Mouse (Mus musculus) naive thymus-derived CD4-positive, alpha-beta T cell, adult 2 months (primary cell): ENCODE measurements at regions not wholly inside any gene's neighbourhood (a gene's known extent, or its start where the extent isn't known, plus 50 kb on each side); places are given as distances from the start of the nearest gene placed in this dataset.
A peak's percentile ranks its signal among the peaks of the same experiment; 100 is the strongest.

Source experiments
- DNase-seq: peaks from one replicate; pipeline ENCODE4 v3.0.0-alpha.2; 2011; ENCODE audit warnings: low read depth

DNA sequence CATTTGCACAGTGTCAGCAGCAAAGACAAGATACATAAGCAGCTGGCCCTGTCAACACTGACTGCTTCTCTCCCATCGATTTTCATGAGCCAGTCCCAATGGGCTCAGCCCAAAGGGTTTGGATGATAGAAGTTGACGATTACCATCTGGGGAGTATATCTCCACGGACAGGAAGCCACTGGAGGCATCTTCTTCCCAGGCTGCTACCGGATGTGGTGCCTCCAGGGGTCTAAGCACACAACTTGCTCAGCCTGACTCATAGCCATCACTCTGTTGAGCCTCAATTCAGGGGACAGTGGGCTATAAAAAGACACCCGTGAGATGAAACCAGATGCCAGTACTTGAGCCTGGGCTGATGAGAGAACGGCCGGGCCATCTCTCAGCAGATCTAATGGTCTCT is 71.1 kb upstream of the Hif1a start:
- DNase-seq = no peak

DNA sequence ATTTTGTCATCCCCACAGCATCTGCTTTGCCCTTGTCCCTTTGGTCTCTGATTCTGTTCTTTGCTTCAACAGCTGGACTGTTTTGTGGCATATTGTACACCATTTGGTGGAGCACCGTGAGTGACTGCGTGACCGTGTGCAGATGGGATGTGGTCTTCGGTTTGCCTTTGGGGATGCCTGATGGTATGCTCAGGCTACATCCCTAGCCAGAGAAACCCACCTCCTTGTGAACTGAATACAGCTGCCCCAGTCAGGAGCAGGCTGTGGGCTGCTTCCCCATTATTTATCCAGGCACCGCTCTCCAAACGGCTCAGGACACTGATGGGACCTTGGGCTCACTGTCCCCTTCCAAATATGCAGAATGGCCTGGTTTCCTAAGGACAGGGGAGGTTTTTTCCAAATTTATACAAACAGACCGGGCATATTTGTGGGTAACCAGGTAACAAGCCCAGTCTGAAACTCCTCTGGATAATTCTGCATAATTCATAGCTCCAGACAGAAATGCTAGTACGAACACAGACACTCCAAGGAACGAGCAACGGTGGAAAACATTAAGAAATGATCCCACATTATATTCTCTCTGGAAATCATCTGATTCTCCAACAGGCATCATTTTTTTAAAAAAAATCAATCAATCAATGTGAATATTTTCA is 70.5 kb upstream of the Hif1a start:
- DNase-seq = no peak

DNA sequence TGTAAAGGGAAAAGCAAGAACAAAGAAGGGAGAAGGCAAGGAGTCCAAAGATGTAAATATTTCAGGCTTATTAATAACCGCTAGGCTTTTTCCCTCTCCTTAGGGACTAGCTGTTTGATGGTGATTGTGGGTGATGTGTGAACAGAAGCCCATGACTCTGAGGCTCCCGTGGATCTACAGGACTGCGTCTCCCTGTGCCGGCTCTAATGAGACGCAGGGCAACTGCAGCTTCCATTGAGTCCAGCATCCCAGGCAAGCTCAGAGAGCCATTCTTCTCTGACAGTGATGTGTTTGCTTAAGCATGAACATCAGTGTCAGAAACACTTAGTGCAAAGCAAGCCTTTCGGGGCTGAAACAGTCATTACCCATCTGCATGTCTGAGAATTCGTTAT is 70.0 kb upstream of the Hif1a start:
- DNase-seq = no peak

DNA sequence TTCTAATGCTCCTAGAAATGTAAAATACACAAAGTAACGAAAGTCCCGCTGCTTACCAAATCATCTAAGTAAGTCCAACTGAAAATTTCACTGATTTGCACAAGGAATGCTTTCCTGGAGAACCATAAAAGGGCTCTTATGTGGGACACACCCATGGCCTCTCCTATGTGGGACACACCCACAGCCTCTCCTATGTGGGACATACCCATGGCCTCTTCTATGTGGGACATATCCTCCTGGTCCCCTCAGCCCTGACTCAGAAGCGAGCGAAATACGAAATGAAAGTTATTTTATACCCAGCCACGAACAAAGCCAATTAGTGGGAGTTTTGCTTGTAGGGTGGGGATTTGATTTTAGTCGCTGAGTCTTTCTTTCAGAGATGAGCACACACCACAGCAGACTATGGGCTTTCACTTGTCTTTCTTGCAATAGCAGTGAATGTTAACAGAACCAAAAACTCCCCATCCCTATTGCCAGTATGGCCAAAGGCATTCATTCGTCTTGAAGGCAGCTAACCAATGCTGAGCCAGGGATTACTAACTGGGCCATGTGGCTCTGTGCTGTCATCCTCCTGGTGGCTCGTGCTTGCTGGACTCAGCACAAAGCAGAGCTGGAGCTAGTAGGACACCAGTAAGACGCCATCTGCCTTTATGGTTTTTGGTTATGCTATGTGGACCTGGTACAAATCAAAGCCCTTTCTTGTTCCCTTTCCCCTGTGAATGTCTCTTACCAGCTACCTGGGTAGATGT is 69.4 kb upstream of the Hif1a start:
- no peak for DNase-seq

DNA sequence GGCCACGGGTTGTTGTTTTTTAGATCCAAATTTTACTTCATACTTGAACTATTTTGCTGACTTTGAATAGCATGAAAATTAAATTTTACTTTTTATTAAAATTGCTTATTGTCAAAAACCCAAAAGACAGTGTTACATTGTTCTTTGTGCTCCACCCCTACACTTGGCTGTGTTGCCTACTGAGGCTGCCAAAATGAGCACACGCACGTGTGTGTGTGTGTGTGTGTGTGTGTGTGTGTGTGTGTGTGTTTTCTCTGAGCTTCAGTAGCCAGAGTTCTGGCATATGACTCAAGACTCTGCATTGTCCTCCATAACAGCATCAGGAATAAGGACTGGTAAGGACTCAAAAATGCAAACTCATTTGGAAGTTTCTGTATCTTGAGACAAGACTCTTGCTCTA is 68.4 kb upstream of the Hif1a start:
- DNase-seq = no peak

DNA sequence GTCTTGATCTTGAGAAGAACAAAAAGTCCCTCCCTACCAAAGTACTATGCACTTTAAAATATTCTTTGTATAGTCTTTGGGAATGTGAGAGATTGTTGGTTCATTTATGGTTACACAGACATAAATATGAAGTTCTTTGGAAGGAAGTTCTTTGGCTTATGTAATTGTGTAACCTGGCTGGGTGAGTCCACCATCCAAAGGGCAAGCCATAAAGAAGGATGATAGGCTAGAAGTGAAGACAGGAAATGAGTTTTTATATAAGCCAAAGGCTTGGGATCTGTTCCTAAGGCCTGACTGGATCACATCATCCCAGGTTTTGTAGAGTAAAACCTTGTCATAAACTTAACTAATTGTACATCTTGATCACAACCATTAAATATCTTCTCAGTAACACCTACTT is 65.0 kb upstream of the Hif1a start:
- DNase-seq = no peak

DNA sequence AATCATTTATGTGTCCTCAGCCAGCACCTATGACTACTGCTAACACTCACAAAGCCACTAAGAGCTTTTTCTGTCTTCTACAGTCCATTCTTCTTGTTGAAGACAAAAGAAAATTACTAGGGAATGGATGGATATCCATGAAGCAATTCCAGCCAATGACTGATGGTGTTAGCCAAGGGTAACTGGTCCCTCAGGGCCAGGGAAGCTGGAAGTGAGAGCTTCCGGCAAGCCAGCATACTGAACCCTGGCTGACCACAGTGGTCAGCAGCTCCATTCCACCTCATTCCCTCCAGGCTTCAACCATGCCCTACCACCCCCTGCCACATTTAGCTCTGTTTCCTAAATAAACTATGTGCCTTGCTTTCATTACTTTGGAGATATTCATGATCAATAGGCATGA is 64.1 kb upstream of the Hif1a start:
- DNase-seq = no peak

DNA sequence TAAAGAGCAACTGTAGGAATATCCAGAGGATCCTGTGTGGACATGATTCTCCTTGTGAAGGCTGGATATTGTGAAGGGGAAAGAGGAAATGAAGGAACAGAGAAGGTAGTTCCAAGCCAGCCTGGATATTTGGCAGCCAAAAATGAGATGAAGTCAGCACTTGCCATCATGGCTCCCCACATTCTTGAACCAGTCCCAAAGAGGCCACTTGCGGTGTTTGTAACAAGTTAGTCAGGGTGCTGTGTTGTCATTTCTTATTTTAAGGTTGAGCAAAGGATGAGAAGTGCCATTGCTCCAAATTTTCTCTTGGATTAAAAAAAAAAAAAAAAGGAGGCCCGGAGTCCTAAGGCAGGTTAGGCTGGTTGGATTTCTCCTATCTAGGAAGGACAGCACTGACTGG is 63.3 kb upstream of the Hif1a start:
- no peak for DNase-seq

DNA sequence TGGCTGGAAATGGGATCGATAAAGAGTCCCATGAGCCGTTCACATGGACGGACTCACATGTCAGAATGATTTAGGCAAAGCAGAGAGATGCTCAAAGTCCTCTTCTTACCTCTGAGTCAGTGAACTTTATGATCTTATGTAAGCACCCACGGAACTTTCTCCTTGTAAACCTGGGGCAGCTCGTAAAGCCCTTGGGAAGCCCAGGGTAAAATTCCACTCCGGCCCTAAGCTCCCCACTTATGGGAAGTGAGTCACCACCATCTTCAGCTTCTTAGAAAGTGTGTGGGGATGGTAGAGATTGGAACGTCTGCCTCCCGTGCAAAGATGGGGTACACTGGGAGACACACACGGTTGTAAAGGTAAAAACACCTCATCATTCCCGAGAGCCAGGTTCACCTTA is 62.8 kb upstream of the Hif1a start:
- DNase-seq = no peak

DNA sequence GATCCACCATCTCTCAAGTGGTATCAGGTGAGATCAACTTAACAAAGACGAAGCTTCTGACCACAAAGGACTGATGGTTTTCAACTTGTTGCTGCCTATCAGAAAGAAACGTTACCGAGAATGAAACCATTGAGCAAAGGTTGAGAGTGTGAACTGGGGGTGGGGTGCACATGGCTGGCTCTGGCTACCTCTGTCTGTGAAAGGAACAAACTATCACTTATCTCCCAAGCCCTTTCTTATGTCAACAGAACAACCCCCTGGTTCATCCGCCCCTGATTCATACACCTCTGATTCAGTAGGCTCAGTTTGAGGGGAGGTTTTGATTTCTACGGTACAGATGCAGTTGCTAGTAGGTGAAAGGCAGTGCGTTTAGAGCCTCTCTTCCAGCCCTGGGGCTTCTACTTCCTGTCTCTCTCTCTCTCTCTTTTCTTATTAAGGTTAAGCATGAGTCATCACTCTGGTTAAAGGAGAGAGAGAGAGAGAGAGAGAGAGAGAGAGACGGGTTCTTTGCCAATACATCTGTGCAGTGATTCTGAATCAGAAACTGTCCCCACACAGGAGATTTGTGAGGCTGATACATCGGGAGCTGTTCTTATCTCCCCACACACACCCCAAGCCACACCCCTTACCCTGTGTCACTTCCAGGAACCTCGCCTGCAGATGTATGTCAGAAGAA is 59.0 kb upstream of the Hif1a start:
- peak; percentile 76 for DNase-seq

DNA sequence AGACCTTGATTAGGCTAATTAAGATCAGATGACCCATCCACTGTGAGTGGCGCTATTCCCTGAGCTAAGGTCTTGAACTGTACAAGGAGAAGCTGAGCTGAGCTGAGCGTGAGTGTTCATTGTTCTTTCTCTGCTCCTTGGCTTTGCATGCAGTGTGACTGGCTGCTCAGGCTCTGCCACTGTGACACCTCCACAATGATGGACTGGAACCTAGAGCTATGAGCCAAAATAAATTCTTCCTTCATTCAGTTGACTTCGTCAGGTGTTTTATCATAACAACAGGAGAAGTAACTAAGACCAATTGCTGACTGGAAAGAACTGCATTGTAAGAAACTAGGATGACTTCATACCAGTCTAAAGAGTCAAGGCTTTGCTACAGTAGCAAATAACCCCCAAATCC is 56.4 kb upstream of the Hif1a start:
- DNase-seq = no peak

DNA sequence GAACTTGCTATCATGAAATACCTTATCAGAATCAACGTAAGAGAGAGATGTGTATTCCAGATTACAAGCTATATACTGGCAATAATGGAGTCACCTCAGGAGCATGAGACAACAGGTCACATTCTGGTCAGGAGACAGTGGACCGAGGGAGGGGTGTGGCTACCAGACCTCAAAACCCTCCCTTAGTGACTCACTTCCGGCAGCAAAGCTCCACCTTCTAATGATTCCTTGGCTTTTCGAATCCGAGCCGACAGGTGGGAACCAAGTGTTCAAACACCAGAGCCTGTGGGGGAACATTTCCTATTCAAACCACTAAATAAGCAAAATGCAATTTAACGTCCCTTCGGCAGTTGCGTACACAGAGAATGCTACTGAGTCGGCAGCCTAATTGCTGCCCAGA is 54.5 kb upstream of the Hif1a start:
- no peak for DNase-seq

DNA sequence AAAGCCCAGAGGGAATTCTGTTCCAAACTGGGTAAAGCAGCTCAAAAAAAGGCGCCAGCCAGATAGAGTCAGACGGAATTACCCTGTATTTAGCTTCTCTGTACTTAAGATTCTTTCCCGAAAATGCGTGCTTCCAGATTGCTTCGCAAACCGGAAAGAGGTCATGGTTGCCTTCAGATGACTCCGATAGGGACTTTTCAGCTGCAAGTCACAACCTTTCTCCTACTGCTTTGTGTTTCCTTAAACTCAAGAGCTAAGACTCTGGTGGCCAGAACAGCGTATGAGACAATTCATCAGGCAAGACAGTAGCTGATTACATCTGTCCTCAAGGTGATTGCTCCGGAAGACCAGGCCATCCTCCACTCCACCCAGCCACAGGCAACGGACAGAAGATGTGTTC is 53.8 kb upstream of the Hif1a start:
- no peak for DNase-seq

DNA sequence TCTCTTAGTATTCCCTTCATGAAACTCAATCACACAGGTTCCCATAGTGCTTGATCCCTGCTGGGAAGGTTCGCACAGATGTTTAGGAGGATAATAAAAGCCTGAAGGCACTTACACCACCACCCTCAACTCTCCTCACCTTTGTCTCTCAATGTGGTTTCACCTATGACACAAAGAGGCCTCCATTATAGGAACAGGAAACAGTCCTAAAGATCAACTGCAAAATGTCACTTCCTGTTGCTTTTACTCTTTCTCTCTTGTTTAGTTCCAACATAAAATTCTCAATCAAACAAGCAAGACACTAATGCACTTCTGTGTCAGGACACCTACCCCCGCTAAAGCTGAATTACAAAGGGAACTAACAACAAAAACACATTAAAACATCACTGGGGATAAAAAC is 50.3 kb upstream of the Hif1a start:
- DNase-seq = peak; percentile 47
